Mouse (Mus musculus) E14TG2a.4 (cell line): Measurements from ENCODE around the gene Nkx1-1.

Experiments
- CTCF ChIP-seq: conservative IDR thresholded peaks from 2 replicates; pipeline ENCODE4 v1.5.1; 2014; ENCODE audit warnings: low read length
- NANOG ChIP-seq: IDR thresholded peaks from 2 replicates; pipeline ENCODE4 v1.6.1; 2014; ENCODE audit warnings: borderline replicate concordance, low read length, mixed read lengths
- POU5F1 ChIP-seq: IDR thresholded peaks from 2 replicates; pipeline ENCODE4 v1.6.1; 2014; ENCODE audit warnings: low read length, borderline replicate concordance

GRCm38 (mm10) chr5:33464390-33464789 is 30.6 kb upstream of the Nkx1-1 start:
- TF ChIP-seq CTCF (no peak), NANOG (no peak), POU5F1 (no peak)
